9 mouse cellular contexts compared by ENCODE assay signal in the genomic region with DNA sequence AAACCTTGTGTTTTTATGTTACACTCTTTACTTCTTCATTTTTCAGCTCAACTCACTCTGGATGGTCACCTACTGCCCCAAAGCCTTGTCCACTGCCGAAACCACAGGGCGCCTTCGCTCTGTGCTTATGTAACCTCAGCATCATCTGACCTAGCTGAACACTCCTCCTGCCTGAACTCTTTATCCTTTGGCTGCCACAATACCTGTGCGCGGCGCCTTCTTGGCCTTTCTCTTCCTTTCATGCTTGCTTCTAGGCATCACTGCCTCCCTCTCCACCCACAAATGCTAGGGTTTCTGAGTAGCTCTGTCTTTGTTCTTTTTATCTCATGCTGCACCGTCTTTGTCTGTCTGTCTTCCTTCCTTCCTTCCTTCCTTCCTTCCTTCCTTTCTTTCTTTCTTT.
"Had no signal": no experiment of that assay in that cellular context is flagged by ENCODE, and none has a peak within 500 bp of the region (broad histone marks: within the 10 kb centered on the region; RNA-seq: fewer than 3 reads in every experiment).

No protein-coding gene starts in this region.

- DNase-seq: kidney, adult 2 months; kidney, postnatal 36 days; layer of hippocampus, postnatal 36 days; liver, embryonic 13.5 days; lung, adult 2 months; lung, postnatal 14 days; lung, postnatal 4 days; midbrain, embryonic 14.5 days had no signal

- ATAC-seq: intestine, postnatal 0 days had no signal
